Mouse (Mus musculus): Measurements from ENCODE around the gene Wdr61. TPM values are rescaled to one million over a fixed set of nuclear protein-coding genes. Genes with fewer than 3 reads are reported as not detected.

Gene Wdr61
- polyA plus RNA-seq, 1 experiment from 2014 or later = 151 TPM

DNA sequence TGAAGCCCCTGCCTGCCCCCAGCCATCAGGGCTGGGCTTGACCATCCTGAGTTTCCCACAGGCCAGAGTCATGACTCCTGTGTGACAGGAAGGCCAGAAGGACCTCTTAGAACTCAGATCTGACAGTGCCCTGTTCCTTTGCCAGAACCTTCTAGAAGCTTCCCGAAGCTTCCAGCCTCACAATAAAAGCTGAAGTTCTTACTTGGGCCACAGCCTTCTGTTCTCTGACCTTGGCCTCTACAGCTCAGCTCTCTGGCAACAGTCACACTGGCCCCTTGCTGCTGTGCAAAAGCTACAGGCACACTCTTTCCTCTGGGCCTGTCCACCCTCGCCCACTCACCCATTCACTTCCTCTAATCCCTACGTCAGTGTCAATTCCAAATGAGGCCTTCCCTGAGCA is 62.4 kb downstream of the Wdr61 start:
- Histone ChIP-seq H3K9me3 (replicated peaks; ENCODE audit: control insufficient read depth, low read length) (no peaks in the 10 kb centered on the region), H3K4me2 (ENCODE audit: low read depth, low read length) (no peak overlapping the region), H3K27ac (ENCODE audit: low read length) (no peak overlapping the region), H3K36me3 (ENCODE audit: control insufficient read depth, insufficient read depth, low read length) (no peaks in the 10 kb centered on the region), H3K9ac (ENCODE audit: low read length) (no peak overlapping the region), H3K4me1 (ENCODE audit: control insufficient read depth, insufficient read depth, low read length) (no peaks in the 10 kb centered on the region), H3K27me3 (ENCODE audit: control insufficient read depth, insufficient read depth, low read length) (no peaks in the 10 kb centered on the region), H3K4me3 (replicated peaks; ENCODE audit: low read length) (no peak overlapping the region)
- WGBS = 76% methylated on average over 3 of the region's 3 CpGs
- no peak for ATAC-seq (ENCODE audit: insufficient read depth, low FRiP score)

DNA sequence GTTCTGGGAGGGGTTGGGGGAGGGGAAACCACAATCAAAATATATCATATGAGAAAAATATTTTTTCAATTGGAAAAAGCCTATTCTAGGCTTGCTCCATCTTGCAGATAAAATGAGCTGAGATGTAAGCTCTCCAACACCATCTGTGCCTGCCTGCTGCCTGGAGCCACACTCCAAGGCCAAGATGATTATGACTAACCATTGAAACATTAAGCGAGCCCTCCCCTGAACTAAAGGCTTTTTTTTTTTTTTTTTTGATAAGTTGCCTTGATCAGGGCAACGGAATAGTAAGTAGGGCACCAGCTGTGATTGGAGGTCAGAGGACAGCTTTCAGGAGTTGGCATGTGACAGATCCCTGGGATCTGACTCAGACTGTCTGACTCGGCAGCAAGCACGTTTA is 65.9 kb downstream of the Wdr61 start:
- H3K4me3 ChIP-seq (replicated peaks; ENCODE audit: low read length) = no peak overlapping the region
- H3K27me3 ChIP-seq (ENCODE audit: control insufficient read depth, insufficient read depth, low read length) = no peaks in the 10 kb centered on the region
- ATAC-seq (ENCODE audit: insufficient read depth, low FRiP score) = no peak
- no peaks in the 10 kb centered on the region for H3K9me3 ChIP-seq (replicated peaks; ENCODE audit: control insufficient read depth, low read length)
- WGBS = 59% methylated on average over 4 of the region's 4 CpGs
- H3K4me1 ChIP-seq (ENCODE audit: control insufficient read depth, insufficient read depth, low read length) = no peaks in the 10 kb centered on the region
- no peaks in the 10 kb centered on the region for H3K36me3 ChIP-seq (ENCODE audit: control insufficient read depth, insufficient read depth, low read length)
- no peak overlapping the region for H3K4me2 ChIP-seq (ENCODE audit: low read depth, low read length)
- no peak overlapping the region for H3K9ac ChIP-seq (ENCODE audit: low read length)
- no peak overlapping the region for H3K27ac ChIP-seq (ENCODE audit: low read length)

DNA sequence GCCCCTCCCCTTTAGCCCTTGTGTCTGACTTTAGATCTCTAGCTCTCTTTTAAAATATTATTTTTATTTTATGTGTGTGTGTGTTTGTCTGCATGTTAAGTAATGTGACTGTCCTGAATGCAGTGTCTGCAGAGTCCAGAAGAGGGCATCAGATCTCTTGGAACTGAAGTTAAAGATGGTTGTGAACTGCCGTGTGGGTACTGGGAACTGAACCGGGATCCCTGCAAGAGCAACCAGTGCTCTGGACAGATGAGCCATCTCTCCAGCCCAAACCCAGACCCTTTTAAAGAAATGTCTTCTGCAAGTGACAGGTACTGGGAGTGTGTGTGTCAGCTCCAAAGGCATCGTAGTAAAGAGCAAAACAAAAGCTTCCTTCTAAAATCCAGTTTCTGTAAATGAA is 68.2 kb downstream of the Wdr61 start:
- 93% methylated on average over 3 of the region's 3 CpGs for WGBS
- Histone ChIP-seq H3K27ac (ENCODE audit: low read length) (no peak overlapping the region), H3K4me1 (ENCODE audit: control insufficient read depth, insufficient read depth, low read length) (no peaks in the 10 kb centered on the region), H3K9me3 (replicated peaks; ENCODE audit: control insufficient read depth, low read length) (no peaks in the 10 kb centered on the region), H3K27me3 (ENCODE audit: control insufficient read depth, insufficient read depth, low read length) (no peaks in the 10 kb centered on the region), H3K36me3 (ENCODE audit: control insufficient read depth, insufficient read depth, low read length) (no peaks in the 10 kb centered on the region), H3K9ac (ENCODE audit: low read length) (no peak overlapping the region), H3K4me2 (ENCODE audit: low read depth, low read length) (no peak overlapping the region), H3K4me3 (replicated peaks; ENCODE audit: low read length) (no peak overlapping the region)
- ATAC-seq (ENCODE audit: insufficient read depth, low FRiP score) = no peak

Small RNA genes within 50 kb of the gene (microRNA-seq; reads per million reads assigned to microRNA genes)
- gene Mir5710 = not detected

Other genes starting within 250 kb of the Wdr61 start
- gene Dmxl2, start 232.9 kb downstream of the Wdr61 start, polyA plus RNA-seq (2015; fragmentation: Nextera tagmentation; extraction: Ambion mirVana) = 3.6 and 4.0 TPM in 2 replicates
- not detected in 2 replicates for gene Sh2d7, start 195.5 kb downstream of the Wdr61 start, polyA plus RNA-seq (2015; fragmentation: Nextera tagmentation; extraction: Ambion mirVana)
- 7.5 and 8.5 TPM in 2 replicates for gene Cib2, start 174.3 kb downstream of the Wdr61 start, polyA plus RNA-seq (2015; fragmentation: Nextera tagmentation; extraction: Ambion mirVana)
- 112 and 146 TPM in 2 replicates for gene Idh3a, start 148.2 kb downstream of the Wdr61 start, polyA plus RNA-seq (2015; fragmentation: Nextera tagmentation; extraction: Ambion mirVana)
- 11.4 and 20.9 TPM in 2 replicates for gene Acsbg1, start 72.6 kb downstream of the Wdr61 start, polyA plus RNA-seq (2015; fragmentation: Nextera tagmentation; extraction: Ambion mirVana)
- 6.2 and 6.5 TPM in 2 replicates for gene Dnaja4, start 35.6 kb downstream of the Wdr61 start, polyA plus RNA-seq (2015; fragmentation: Nextera tagmentation; extraction: Ambion mirVana)
- 34.3 and 43.5 TPM in 2 replicates for gene Crabp1, start 30.2 kb upstream of the Wdr61 start, polyA plus RNA-seq (2015; fragmentation: Nextera tagmentation; extraction: Ambion mirVana)
- 28.5 and 31.5 TPM in 2 replicates for gene Ireb2, start 129.3 kb upstream of the Wdr61 start, polyA plus RNA-seq (2015; fragmentation: Nextera tagmentation; extraction: Ambion mirVana)
- 3.1 and 3.7 TPM in 2 replicates for gene Hykk, start 182.8 kb upstream of the Wdr61 start, polyA plus RNA-seq (2015; fragmentation: Nextera tagmentation; extraction: Ambion mirVana)
- gene Psma4, start 216.3 kb upstream of the Wdr61 start, polyA plus RNA-seq (2015; fragmentation: Nextera tagmentation; extraction: Ambion mirVana) = 257 and 260 TPM in 2 replicates
- gene AY074887, start 216.5 kb upstream of the Wdr61 start, polyA plus RNA-seq (2015; fragmentation: Nextera tagmentation; extraction: Ambion mirVana) = 0.31 and 0.79 TPM in 2 replicates
- 0.44 TPM in 2 replicates for gene Chrna5, start 246.4 kb upstream of the Wdr61 start, polyA plus RNA-seq (2015; fragmentation: Nextera tagmentation; extraction: Ambion mirVana)

Data from stomach, embryonic 16.5 days (tissue).